Mouse (Mus musculus): ENCODE results near the gene Scaf8.
"Not testable (repeated sequence)": the region's sequence is repeated elsewhere in the genome, so short reads cannot be mapped to it uniquely, and the experiment has no call there.

The Scaf8 gene

GRCm38 (mm10) chr17:3114720-3115379 is at the start of gene Scaf8:
Gene Scaf8, plus strand, starts transcription at chr17:3114972.
- peak; percentile 91 for DNase-seq (ENCODE audit: low spot score)

GRCm38 (mm10) chr17:3075166-3075872 is 39.5 kb upstream of the Scaf8 start:
- no peak for DNase-seq (ENCODE audit: low spot score)

- DNase-seq (ENCODE audit: low spot score): no peak
Measured at GRCm38 (mm10) chr17:3075873-3076245, 38.9 kb upstream of the Scaf8 start.

GRCm38 (mm10) chr17:3077936-3078335 is 36.8 kb upstream of the Scaf8 start:
- not testable (repeated sequence) for DNase-seq (ENCODE audit: low spot score)

GRCm38 (mm10) chr17:3080587-3081349 is 34.0 kb upstream of the Scaf8 start:
- DNase-seq (ENCODE audit: low spot score): not testable (repeated sequence)

GRCm38 (mm10) chr17:3081512-3082100 is 33.2 kb upstream of the Scaf8 start:
- DNase-seq (ENCODE audit: low spot score): not testable (repeated sequence)

- DNase-seq (ENCODE audit: low spot score): peak; percentile 68
Measured at GRCm38 (mm10) chr17:3082125-3082755, 32.5 kb upstream of the Scaf8 start.

- peak; percentile 74 for DNase-seq (ENCODE audit: low spot score)
Measured at GRCm38 (mm10) chr17:3082756-3083749, 31.7 kb upstream of the Scaf8 start.

- peak; percentile 98 for DNase-seq (ENCODE audit: low spot score)
Measured at GRCm38 (mm10) chr17:3083886-3084550, 30.8 kb upstream of the Scaf8 start.

- peak; percentile 77 for DNase-seq (ENCODE audit: low spot score)
Measured at GRCm38 (mm10) chr17:3084551-3084930, 30.2 kb upstream of the Scaf8 start.

GRCm38 (mm10) chr17:3085152-3085551 is 29.6 kb upstream of the Scaf8 start:
- no peak for DNase-seq (ENCODE audit: low spot score)

GRCm38 (mm10) chr17:3092682-3093081 is 22.1 kb upstream of the Scaf8 start:
- no peak for DNase-seq (ENCODE audit: low spot score)

GRCm38 (mm10) chr17:3099273-3099672 is 15.5 kb upstream of the Scaf8 start:
- DNase-seq (ENCODE audit: low spot score): not testable (repeated sequence)

GRCm38 (mm10) chr17:3102336-3103165 is 12.2 kb upstream of the Scaf8 start:
- no peak for DNase-seq (ENCODE audit: low spot score)

GRCm38 (mm10) chr17:3104154-3104931 is 10.4 kb upstream of the Scaf8 start:
- DNase-seq (ENCODE audit: low spot score): no peak

- no peak for DNase-seq (ENCODE audit: low spot score)
Measured at GRCm38 (mm10) chr17:3105022-3105421, 9.8 kb upstream of the Scaf8 start.

GRCm38 (mm10) chr17:3113737-3114357 is 925 bp upstream of the Scaf8 start:
- peak; percentile 67 for DNase-seq (ENCODE audit: low spot score)

GRCm38 (mm10) chr17:3114358-3114719 is 433 bp upstream of the Scaf8 start:
- no peak for DNase-seq (ENCODE audit: low spot score)
